Mouse (Mus musculus): Measurements from ENCODE around the gene Cdc34. TPM values are rescaled to one million over a fixed set of nuclear protein-coding genes. Genes with fewer than 3 reads are reported as not detected.

Cdc34 gene
- 75.7 and 81.2 TPM in 2 replicates for polyA plus RNA-seq (2015; fragmentation: Nextera tagmentation; extraction: Ambion mirVana)

DNA sequence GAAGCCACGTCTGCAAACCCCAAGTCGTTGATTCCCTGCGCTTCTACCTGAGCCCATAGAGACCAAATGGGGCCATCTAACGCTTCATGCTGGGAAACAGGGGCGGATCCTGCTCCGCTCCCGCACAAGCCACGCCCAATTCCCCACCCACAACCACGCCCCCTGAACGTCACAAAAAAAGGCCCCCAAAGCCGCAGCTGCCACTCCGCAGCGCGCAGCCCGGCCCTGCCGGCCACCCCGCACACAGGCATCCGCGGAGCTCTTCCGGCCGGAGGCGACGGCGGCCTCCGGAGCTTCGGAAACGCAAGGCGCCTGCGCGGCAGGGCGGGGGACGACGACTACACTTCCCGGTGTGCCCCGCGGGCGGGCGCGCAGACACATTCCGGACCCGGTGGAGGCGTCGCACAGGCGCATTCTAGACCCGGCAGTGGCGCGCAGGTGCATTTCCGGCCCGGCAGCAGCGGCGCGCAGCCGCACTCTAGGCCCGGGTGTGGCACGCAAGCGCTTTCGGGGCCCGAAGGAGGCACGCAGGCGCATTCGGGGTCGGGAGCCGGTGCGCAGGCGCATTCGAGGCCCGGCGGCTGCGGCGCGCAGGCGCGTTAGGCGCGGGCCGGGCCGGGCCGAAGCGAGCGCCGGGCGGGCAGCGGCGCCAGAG, at the start of gene Cdc34:
Gene Cdc34, plus strand, starts transcription at position 605 of the 655 bp plus-strand sequence.
- H3K4me1 ChIP-seq: peaks cover 25% of the 10 kb centered on the region
- no peaks in the 10 kb centered on the region for H3K27me3 ChIP-seq
- H3K4me3 ChIP-seq: peak within 1 kb of the TSS; percentile 87
- under 1% methylated on average over 63 of the region's 84 CpGs for WGBS
- peaks cover 26% of the 10 kb centered on the region for H3K36me3 ChIP-seq
- peak within 1 kb of the TSS; percentile 95 for H3K27ac ChIP-seq (replicated peaks)
- peak within 1 kb of the TSS; percentile 71 for H3K9ac ChIP-seq (replicated peaks)
- peak; percentile 96 for ATAC-seq (replicated peaks)
- H3K4me2 ChIP-seq (replicated peaks): peak within 1 kb of the TSS; percentile 96
- H3K9me3 ChIP-seq: no peaks in the 10 kb centered on the region

DNA sequence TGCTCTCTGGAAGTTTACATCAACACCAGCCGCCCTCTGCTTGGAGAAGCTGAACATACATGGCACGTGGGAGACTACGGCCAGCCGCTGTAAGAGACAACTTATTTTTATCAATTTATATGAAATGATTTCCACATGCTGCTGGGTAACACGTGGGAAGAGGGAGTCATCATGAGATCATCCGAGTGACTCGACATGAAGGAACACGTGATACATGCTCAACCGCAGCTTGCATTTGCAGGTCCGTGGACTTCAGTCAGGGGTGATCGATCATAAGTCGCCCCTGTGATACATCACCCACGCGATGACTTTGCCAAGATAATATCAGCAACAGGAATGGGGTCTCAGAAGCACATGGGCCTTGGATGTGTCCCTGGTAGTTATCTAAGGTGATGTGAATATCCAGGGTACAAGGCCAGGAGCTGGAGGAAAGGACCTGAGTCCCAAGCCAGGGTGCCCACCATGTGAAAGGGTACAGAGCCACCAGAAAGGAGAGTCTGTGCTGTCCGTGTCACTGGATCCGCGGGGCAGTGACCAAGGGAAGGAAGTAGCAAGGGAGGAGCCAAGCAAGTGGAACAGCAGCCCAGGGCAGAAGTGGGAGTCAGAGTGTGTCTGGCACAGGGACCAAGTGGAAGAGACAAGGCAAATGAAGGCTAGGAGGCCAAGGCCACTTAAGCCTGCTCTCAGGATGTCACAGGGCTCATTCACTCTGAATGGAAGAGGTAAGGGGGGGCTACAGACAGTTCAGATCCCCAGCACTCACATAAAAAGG, 48.8 kb upstream of the Cdc34 start:
- H3K27me3 ChIP-seq: peaks cover 2% of the 10 kb centered on the region; the same call in 1 of the 2 replicates
- H3K4me3 ChIP-seq: no peak overlapping the region
- H3K4me2 ChIP-seq (replicated peaks): no peak overlapping the region
- 87% methylated on average over 17 of the region's 17 CpGs for WGBS
- H3K9me3 ChIP-seq: no peaks in the 10 kb centered on the region
- no peak for ATAC-seq (replicated peaks)
- H3K27ac ChIP-seq (replicated peaks): no peak overlapping the region
- H3K4me1 ChIP-seq: peaks cover 35% of the 10 kb centered on the region
- H3K9ac ChIP-seq (replicated peaks): no peak overlapping the region
- no peaks in the 10 kb centered on the region for H3K36me3 ChIP-seq

- 0 out of 2 replicates have a peak overlapping the region, but pooled peaks have one; percentile 33 for H3K27ac ChIP-seq (replicated peaks)
- no peak for ATAC-seq (replicated peaks)
- peak overlapping the region; percentile 89 for H3K4me2 ChIP-seq (replicated peaks)
- H3K36me3 ChIP-seq: no peaks in the 10 kb centered on the region
- H3K4me3 ChIP-seq: peak overlapping the region; percentile 82
- 73% methylated on average over 8 of the region's 8 CpGs for WGBS
- peaks cover 34% of the 10 kb centered on the region for H3K4me1 ChIP-seq
- H3K9ac ChIP-seq (replicated peaks): peak overlapping the region; percentile 70; the same call in 1 of the 2 replicates
- no peaks in the 10 kb centered on the region for H3K9me3 ChIP-seq
- H3K27me3 ChIP-seq: peaks cover 14% of the 10 kb centered on the region; the same call in 1 of the 2 replicates
Observed at GRCm38 (mm10) chr10:79636287-79636686, 45.7 kb upstream of the Cdc34 start.

DNA sequence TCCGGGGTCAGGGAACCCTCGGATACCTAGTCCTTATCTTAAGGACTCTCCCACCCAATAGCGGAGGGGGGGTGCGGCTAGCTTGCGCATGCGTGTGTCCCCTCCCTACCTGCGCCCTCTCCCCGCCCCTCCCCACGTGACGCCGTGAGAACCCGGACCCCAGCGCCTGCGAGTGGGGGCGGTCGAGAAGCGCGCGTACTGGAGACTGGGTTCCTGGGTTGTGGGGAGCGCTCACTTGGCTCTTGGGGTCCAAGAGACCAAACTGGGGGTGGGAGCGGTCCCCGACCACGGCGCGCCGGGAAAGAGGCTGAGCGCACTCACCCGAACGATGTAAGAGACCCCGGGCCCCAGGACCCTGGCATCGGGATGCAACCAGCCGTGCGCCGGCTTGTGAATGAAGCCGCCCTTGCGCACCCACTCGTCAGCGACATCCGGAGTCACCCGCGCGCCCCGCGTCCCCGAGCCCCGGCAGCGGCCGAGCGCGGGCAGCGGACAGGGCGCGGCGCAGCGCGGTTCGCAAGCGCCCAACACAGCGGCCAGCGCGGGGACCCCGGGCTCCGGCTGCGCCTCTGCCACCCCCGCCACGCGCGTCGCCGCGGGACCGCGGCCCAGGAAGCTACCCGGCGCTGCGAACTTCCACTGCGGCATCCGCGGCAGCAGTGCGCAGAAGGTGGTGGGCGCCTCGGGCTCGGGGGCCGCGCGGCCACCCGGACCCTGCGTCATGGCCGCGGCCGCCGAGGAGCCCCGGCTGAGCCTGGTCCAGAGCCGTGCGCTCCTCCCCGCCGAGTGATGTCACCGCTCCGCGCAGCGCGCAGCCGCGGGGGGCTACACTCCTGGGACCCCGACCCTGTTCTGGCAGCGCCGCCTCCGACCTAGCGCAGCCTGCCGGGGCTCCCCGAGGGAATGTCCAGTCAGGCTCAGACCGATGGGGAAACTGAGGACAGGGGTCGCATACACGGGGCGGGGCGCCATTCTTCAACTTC, 44.6 kb upstream of the Cdc34 start, which contains the start of gene Shc2:
Gene Shc2, minus strand, starts transcription at position 791 of the 983 bp plus-strand sequence.
- peak; percentile 88 for ATAC-seq (replicated peaks)
- under 1% methylated on average over 110 of the region's 116 CpGs for WGBS
- Histone ChIP-seq H3K27ac (replicated peaks) (peak within 1 kb of the TSS; percentile 87), H3K9ac (replicated peaks) (peak within 1 kb of the TSS; percentile 70), H3K4me1 (peaks cover 23% of the 10 kb centered on the region), H3K9me3 (no peaks in the 10 kb centered on the region), H3K36me3 (no peaks in the 10 kb centered on the region), H3K4me2 (replicated peaks) (peak within 1 kb of the TSS; percentile 89), H3K4me3 (peak within 1 kb of the TSS; percentile 82), H3K27me3 (peaks cover 14% of the 10 kb centered on the region; the same call in 1 of the 2 replicates)

DNA sequence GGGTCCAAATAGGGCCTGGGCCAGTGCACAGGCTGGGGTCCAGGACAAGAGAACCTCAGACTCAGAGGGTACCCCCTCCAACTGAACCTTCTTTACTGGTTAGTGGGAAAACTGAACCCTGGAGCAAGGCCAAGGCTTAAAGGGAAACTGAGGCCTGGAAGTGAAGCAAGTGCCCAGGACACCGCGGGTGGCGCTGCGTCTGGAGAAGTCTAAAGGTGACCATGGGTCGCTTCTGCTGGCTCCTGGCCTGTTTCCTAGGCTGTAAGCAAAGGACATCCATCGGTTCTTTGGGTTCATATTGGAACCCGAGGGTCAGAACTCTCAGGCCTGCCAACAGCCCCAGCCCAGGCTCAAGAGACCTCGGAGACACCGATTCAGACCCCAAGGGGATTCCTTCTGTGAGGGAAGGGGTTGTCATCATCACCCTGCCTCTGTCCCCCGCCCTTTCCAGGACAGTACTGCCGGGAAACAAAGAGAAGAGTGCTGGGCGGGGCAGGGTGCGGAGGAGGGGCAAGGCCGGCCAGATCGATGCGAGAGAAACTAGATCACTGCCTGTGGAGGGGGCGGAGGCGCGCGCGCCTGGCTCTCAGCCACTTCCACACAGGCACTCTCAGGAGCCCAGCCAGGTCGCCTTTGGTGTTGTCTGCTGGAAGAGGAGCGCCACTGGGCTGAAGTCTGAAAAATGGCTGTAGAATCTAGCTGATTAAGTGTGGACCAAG, 43.4 kb upstream of the Cdc34 start:
- H3K9me3 ChIP-seq: no peaks in the 10 kb centered on the region
- H3K36me3 ChIP-seq: no peaks in the 10 kb centered on the region
- peaks cover 23% of the 10 kb centered on the region for H3K4me1 ChIP-seq
- peaks cover 14% of the 10 kb centered on the region; the same call in 1 of the 2 replicates for H3K27me3 ChIP-seq
- no peak for ATAC-seq (replicated peaks)
- 5% methylated on average over 23 of the region's 23 CpGs for WGBS
- no peak overlapping the region for H3K9ac ChIP-seq (replicated peaks)
- H3K4me3 ChIP-seq: peak overlapping the region; percentile 82
- no peak overlapping the region for H3K27ac ChIP-seq (replicated peaks)
- H3K4me2 ChIP-seq (replicated peaks): peak overlapping the region; percentile 89

DNA sequence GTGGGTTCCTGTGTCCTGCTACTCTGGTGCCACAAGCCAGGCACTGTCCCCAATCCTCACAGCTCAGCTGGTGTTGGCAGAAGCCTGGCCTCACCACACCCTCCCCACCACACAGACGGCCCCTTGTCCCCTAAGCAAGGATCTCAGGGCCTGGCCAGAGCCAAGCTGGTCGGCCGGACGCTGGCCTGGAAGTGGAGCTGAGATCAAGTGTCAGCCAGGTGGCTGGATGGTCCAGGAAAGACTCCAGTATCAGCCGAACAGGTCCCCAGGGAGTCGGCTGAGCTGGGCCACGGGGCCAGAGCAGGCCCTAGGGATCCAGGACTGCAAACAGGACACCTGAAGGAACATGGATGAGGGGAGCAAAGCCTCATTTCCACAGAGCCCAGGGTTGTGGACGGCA, 36.3 kb upstream of the Cdc34 start, which contains the start of gene Odf3l2:
Gene Odf3l2, minus strand, starts transcription at position 28 of the 400 bp plus-strand sequence.
- Histone ChIP-seq H3K4me3 (no peak within 1 kb of the TSS), H3K9ac (replicated peaks) (no peak within 1 kb of the TSS), H3K27ac (replicated peaks) (no peak within 1 kb of the TSS), H3K27me3 (no peaks in the 10 kb centered on the region), H3K9me3 (no peaks in the 10 kb centered on the region), H3K4me2 (replicated peaks) (no peak within 1 kb of the TSS), H3K4me1 (no peaks in the 10 kb centered on the region), H3K36me3 (no peaks in the 10 kb centered on the region)
- ATAC-seq (replicated peaks): no peak
- WGBS: 80% methylated on average over 8 of the region's 8 CpGs

DNA sequence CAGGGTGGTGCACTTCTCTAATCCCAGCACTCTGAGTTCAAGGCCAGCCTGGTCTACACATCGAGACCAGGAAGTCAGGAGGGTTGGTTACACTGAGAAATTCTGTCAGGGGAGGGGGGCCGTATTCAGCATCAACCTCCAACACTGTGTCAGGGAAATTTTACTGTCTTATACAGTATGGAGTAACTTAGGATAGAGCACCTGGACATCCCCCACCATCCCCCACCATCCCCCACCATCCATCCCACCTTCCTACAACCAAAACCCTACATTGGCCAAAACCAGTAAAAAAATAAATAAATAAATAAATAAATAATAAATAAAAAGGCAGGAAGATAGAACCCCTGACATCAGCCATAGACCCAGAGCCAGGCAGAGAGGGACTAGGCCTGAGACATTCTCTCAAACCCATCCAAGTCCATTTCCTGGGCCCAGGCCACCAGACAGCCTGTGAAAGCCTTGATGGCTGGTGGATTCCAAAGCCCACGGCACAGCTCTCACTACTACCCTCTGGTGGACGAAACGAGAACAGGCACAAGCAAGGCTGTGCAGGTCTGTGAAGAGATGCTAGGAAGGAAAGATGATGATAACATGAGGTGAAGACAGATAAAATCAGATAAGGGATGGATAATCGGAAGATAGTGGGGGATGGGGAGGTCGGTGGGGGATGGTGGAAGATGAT, 32.8 kb upstream of the Cdc34 start:
- no peak overlapping the region for H3K9ac ChIP-seq (replicated peaks)
- H3K27me3 ChIP-seq: no peaks in the 10 kb centered on the region
- H3K4me2 ChIP-seq (replicated peaks): no peak overlapping the region
- WGBS: 32% methylated on average over 7 of the region's 7 CpGs
- no peak overlapping the region for H3K27ac ChIP-seq (replicated peaks)
- no peaks in the 10 kb centered on the region for H3K9me3 ChIP-seq
- H3K4me1 ChIP-seq: no peaks in the 10 kb centered on the region
- no peak overlapping the region for H3K4me3 ChIP-seq
- H3K36me3 ChIP-seq: no peaks in the 10 kb centered on the region
- peak; percentile 58 for ATAC-seq (replicated peaks)

GRCm38 (mm10) chr10:79652789-79653188, 29.2 kb upstream of the Cdc34 start:
- Histone ChIP-seq H3K9me3 (no peaks in the 10 kb centered on the region), H3K36me3 (no peaks in the 10 kb centered on the region), H3K4me2 (replicated peaks) (no peak overlapping the region), H3K27me3 (no peaks in the 10 kb centered on the region), H3K4me1 (no peaks in the 10 kb centered on the region; the same call in none of the 2 replicates), H3K4me3 (no peak overlapping the region), H3K9ac (replicated peaks) (no peak overlapping the region), H3K27ac (replicated peaks) (no peak overlapping the region)
- 84% methylated on average over 7 of the region's 7 CpGs for WGBS
- ATAC-seq (replicated peaks): no peak

DNA sequence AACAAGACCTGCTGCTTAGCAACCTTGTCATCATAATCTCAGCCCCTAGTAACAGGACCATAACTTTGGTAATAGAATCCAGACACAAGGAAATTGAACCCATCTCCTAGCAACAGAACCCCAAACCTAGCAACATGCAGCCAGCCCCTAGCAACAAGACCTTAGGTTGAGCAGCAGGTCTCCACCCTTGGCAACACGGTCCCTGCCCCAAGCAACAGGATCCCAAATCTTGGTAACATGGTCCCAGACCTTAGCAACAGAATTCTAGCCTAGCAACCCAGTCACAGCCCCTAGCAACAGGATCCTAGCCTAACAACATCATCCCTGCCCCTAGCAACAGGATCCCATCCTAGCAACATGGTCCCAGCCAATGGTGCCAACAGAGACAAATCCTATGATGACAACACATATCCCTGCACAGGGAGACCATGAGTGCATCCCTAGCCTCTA, 27.0 kb upstream of the Cdc34 start:
- Histone ChIP-seq H3K9ac (replicated peaks) (no peak overlapping the region), H3K4me3 (no peak overlapping the region), H3K4me1 (no peaks in the 10 kb centered on the region; the same call in none of the 2 replicates), H3K27me3 (no peaks in the 10 kb centered on the region), H3K9me3 (no peaks in the 10 kb centered on the region), H3K4me2 (replicated peaks) (no peak overlapping the region), H3K36me3 (no peaks in the 10 kb centered on the region), H3K27ac (replicated peaks) (peak overlapping the region; percentile 62)
- peak; percentile 85 for ATAC-seq (replicated peaks)
- 21% methylated on average over 1 of the region's 1 CpGs for WGBS

DNA sequence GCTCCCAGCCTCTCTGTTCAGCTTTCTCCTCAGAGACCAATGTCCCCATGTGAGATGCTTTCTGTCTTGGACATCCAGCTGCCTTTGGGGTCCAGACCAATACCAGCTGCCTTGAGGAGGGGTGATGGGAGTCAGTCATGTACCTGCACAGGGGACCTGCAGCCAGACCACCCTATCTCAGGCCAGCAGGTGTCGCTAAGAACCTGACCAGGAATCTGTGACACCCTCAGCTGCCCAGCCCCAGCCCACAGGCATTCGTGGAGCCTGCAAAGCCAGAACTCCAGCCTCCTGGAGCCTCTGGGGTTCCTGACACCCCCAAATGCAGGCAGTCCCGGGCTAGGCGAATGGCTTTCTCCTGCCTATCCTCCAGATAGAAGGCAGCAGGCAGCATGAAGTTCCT, 23.2 kb upstream of the Cdc34 start:
- Histone ChIP-seq H3K4me2 (replicated peaks) (no peak overlapping the region), H3K36me3 (no peaks in the 10 kb centered on the region), H3K9ac (replicated peaks) (no peak overlapping the region), H3K4me1 (no peaks in the 10 kb centered on the region; the same call in none of the 2 replicates), H3K4me3 (no peak overlapping the region), H3K27me3 (no peaks in the 10 kb centered on the region), H3K9me3 (no peaks in the 10 kb centered on the region), H3K27ac (replicated peaks) (no peak overlapping the region)
- 24% methylated on average over 4 of the region's 4 CpGs for WGBS
- no peak for ATAC-seq (replicated peaks)
